Mouse (Mus musculus): ENCODE results near the gene Igbp1b. TPM values are rescaled to one million over a fixed set of nuclear protein-coding genes. Genes with fewer than 3 reads are reported as not detected.

Igbp1b gene
- polyA plus RNA-seq, 2 experiments: not detected

GRCm38 (mm10) chr6:138620786-138621185 is 37.6 kb downstream of the Igbp1b start:
- Histone ChIP-seq H3K9ac (ENCODE audit: low read depth, low read length, severe bottlenecking) (no peak overlapping the region), H3K36me3 (ENCODE audit: control insufficient read depth, insufficient read depth, low read length) (no peaks in the 10 kb centered on the region), H3K4me1 (ENCODE audit: control insufficient read depth, insufficient read depth, low read length) (no peaks in the 10 kb centered on the region), H3K27me3 (ENCODE audit: control insufficient read depth, insufficient read depth, low read length) (no peaks in the 10 kb centered on the region), H3K9me3 (ENCODE audit: control insufficient read depth, low read length) (no peaks in the 10 kb centered on the region), H3K4me3 (replicated peaks; ENCODE audit: low read length) (no peak overlapping the region), H3K27ac (replicated peaks; ENCODE audit: low read depth, low read length) (no peak overlapping the region), H3K4me2 (replicated peaks; ENCODE audit: low read depth, low read length, severe bottlenecking) (no peak overlapping the region)
- TF ChIP-seq POLR2A (IDR thresholded peaks at IDR 0.05; ENCODE audit: borderline replicate concordance, extremely low read depth, insufficient read depth, insufficient read length): no peak
- no peak for DNase-seq (ENCODE audit: low spot score)
- ATAC-seq (ENCODE audit: low FRiP score, low read depth): no peak

GRCm38 (mm10) chr6:138618396-138618795 is 39.9 kb downstream of the Igbp1b start:
- TF ChIP-seq POLR2A (IDR thresholded peaks at IDR 0.05; ENCODE audit: borderline replicate concordance, extremely low read depth, insufficient read depth, insufficient read length): no peak
- Histone ChIP-seq H3K4me1 (ENCODE audit: control insufficient read depth, insufficient read depth, low read length) (no peaks in the 10 kb centered on the region), H3K4me3 (replicated peaks; ENCODE audit: low read length) (no peak overlapping the region), H3K27ac (replicated peaks; ENCODE audit: low read depth, low read length) (no peak overlapping the region), H3K9me3 (ENCODE audit: control insufficient read depth, low read length) (no peaks in the 10 kb centered on the region), H3K36me3 (ENCODE audit: control insufficient read depth, insufficient read depth, low read length) (no peaks in the 10 kb centered on the region), H3K27me3 (ENCODE audit: control insufficient read depth, insufficient read depth, low read length) (no peaks in the 10 kb centered on the region), H3K9ac (ENCODE audit: low read depth, low read length, severe bottlenecking) (no peak overlapping the region), H3K4me2 (replicated peaks; ENCODE audit: low read depth, low read length, severe bottlenecking) (no peak overlapping the region)
- WGBS: 92% methylated on average over 3 of the region's 3 CpGs
- ATAC-seq (ENCODE audit: low FRiP score, low read depth) (no peak), DNase-seq (ENCODE audit: low spot score) (no peak)

Other genes with a start within 250 kb of the Igbp1b start
- 1.5 and 1.6 TPM in 2 replicates for gene Lmo3, start 76.6 kb downstream of the Igbp1b start, polyA plus RNA-seq (2012; rRNA removed)
- 0.94 and 1.1 TPM in 2 replicates for gene Lmo3, start 76.6 kb downstream of the Igbp1b start, polyA plus RNA-seq (2014; fragmentation: Nextera tagmentation; extraction: Ambion mirVana)

Data from limb, embryonic 14.5 days (tissue).